Mouse (Mus musculus): ENCODE results near the gene Pim3. TPM values are rescaled to one million over a fixed set of nuclear protein-coding genes. Genes with fewer than 3 reads are reported as not detected.
"Not testable (repeated sequence)": the region's sequence is repeated elsewhere in the genome, so short reads cannot be mapped to it uniquely, and the experiment has no call there.

Gene Pim3
- 1 to 10 TPM; 3.0 to 4.1 (median 4.0) TPM for polyA plus RNA-seq (2017; shearing (Covaris generic))

DNA sequence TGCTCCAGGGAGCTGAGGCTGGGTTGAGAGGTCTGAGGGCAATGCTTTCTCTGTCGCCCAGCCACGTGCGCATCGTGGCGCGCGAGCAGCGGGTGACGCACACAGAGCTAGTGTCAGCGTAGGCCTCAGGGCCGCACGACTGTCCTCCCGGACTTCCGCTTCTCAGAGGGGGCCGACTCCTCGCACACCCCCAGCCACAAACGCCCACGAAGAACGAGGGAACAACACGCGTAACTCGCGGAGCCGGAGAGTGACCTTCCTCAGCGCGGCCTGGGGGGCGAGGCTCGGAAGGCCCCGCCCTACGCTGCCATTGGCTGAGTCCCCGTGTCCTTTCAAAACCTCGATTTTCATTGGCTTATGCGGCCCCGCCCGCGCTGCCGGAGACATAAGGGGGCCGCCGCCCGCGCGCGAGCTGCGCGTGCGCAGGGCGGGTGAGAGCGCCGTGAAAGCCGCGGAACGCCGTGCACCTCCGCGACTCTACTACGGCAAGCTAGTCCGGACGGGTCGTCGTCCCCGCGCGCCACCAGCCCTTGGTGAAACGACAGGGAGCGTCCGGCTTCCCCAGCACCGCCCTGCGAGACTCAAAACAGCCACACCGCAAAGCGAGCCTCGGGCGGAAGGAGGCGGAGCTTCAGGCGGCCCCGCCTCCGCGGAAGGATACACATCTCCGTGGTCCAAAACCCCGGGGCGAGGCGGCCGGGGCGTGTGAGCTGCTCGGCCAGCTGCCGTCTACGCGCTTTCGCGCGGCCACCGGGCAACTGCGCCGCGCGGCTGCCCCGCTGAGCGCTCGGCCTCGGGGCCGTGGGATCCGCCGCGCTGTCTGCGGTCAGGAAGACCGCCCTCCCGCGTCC, at the start of gene Pim3:
Gene Pim3, plus strand, starts transcription at position 415 of the 851 bp plus-strand sequence.
- ATAC-seq = peak; percentile 80

- no peak for ATAC-seq
These were observed 48.7 kb upstream of the Pim3 start for GRCm38 (mm10) chr15:88813262-88813661.

- not testable (repeated sequence) for ATAC-seq
These were observed 48.1 kb upstream of the Pim3 start for GRCm38 (mm10) chr15:88813873-88814272.

DNA sequence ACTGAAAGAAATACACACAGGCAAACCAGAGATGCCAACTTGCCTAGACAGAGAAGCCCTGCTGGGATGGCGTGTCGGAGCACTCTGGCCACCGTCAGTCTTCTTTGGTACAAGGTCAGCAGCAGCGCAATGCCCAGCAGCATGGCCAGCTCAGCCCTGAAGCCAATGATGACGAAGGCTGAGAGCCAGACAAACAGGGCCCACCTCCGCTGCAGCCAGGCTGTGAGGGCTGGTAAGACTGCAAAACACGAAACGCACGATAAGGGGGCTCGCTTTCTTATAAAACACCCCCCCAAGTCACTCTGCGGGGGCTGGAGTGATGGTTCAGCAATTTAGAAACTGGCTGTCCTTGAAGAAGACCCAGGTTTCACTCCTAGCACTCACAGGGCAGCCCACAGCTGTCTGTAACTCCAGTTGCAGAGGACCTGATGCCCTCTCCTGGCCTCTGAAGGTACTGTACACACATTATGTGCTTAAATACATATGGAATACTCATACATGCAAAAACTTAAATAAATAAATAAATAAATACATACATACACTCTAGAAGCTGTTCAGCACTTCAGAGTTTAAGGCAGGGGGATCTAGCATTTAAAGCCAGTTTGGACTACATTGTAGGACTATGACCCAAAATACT, 47.5 kb upstream of the Pim3 start:
- no peak for ATAC-seq

DNA sequence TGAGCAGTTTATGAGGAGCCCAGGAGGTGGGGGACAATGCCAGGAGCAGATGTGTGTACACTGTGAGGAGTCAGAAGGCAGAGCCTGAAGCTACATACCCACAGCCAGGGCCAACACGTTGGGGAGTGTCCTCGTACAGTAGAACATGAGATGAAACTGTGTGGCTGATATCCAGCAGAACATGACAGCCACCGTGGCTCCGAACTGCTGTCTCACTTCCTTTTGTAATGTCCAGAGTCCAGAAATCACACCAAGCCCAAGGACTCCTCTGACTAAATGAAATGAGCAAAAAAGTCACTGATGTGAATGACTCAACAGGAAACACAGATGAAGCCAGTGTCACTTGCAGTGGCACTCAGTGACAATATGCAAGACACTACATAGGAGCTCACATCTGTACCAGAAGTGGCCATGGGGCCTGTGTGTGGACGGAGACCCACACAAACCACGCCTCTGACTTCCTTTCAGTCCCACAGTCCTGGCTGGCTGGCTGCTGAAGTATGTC, 46.7 kb upstream of the Pim3 start:
- no peak for ATAC-seq

DNA sequence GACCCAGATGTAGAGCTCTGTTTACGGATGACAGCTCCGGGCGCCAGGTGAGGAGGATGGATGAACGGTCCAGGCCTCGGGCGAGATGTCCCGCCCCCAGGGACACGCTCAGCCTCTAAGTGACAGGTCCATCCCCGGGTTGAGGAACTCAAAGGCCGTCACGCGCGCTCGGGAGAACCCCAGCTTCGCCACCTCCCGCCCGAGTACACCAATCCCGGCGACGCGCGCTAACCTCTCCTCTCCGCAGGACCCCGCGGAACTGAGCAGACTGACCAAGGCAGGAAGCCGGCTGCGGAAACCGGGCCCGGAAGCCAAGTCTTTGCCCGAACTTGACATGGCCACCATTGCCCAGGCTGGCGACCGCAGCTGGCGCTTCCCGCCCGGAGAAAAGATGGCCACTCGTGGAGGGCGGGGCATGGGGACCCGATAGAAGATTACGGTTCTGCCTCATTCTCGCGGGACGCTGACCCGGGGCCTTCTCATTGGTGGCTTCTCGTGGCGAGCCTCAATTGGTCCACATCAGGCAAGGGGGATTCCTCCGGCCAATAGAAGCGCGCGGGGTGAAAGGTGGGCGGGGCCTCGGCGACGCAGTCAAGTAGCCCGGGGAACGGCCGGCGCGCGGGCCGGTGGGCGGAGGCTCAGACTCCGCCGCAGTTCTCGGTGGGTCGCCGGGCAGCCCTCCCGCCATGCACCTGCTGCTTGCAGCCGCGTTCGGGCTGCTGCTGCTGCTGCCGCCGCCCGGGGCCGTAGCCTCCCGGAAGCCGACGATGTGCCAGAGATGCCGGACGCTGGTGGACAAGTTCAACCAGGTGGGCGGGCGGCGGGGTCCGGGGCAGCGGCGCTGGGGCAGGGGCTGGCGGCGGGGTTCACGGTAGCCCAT, 42.7 kb upstream of the Pim3 start, which contains the start of the genes Alg12 and Creld2:
Gene Alg12, minus strand, starts transcription at position 293 of the 880 bp plus-strand sequence.
Gene Creld2, plus strand, starts transcription at position 621 of the 880 bp plus-strand sequence.
- ATAC-seq = peak; percentile 99

DNA sequence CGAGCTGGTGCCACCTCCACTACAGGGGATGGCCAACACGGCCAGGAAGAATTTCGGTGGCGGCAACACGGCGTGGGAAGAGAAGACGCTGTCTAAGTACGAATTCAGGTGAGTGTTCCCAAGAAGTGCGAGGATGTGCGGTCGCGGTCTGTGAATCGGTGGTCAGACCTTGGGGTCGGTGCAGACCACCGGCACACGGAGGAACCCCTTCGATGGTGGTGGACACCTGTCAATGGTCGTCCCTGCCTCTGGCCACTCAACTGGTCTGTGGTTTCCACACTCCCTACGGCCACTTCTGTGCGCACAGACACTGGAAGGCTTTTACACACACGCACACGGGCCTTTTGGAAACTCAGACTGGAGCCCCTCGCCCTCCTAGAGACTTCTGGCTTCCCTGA, 42.1 kb upstream of the Pim3 start:
- no peak for ATAC-seq

GRCm38 (mm10) chr15:88821403-88821802, 40.6 kb upstream of the Pim3 start:
- ATAC-seq = no peak

- ATAC-seq = no peak
These were observed 39.5 kb upstream of the Pim3 start for GRCm38 (mm10) chr15:88822513-88822912.

- no peak for ATAC-seq
These were observed 38.6 kb upstream of the Pim3 start for GRCm38 (mm10) chr15:88823376-88823775.

DNA sequence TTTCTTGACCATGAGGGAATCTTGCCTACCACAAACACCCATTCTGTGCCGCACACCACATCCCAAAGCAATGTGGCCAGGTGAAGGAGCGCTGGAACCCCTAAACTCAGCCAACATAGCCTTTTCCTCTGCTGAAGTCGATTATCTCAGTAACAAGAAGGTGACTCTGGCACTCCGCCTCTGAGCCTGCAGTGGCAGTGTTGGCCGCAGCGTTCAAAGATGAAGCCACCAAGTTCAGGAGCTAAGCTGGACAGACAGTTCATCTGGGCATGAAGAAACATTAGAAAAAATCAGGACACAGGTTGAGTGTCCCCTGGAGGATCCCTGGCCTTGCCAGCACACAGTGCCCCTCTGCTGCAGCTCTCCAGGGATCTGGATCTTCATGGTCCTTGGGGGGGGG, 34.5 kb upstream of the Pim3 start:
- no peak for ATAC-seq

- ATAC-seq = peak; percentile 57
These were observed 33.8 kb upstream of the Pim3 start for GRCm38 (mm10) chr15:88827991-88828799.

DNA sequence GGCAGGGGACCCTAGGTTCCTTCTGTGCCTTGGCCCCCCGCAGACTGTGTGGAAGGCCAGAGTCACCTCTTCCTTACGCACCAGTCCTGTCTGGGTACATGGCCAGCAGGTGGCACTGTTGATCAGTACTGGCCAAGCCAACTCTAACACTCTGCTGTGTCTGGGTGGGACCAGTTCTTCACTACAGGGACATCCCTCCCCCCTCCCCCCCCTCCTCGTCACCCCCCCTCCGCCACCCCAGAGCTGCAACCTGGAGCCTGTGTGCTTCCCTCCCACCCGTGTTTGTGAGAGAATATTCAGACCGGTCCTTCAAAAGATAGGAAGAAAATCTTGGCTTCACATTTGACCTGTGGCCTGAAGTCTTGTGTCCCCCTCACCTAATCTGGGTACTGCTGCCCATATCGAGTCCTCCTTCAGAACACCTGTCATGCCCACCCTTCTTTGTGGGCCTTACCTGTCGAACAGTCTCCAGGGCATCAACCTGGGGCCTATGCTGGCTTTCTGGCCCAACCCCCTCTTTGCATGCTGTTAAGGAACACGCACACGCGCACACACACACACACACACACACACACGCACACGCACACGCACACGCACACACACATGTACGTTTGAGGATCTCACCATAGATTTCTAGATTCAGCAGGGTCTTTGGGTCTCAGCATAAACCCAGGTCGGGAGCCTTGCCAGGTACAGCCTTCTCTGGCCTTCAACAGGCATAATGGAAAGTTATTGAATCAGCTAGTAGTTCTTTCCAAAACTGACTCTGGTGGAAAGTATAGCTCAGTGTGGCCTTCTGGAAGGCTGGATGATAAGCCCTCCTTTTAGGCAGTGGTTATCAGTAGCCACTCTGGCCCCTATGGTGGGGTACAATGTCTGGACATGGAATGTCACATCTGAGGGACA, 32.9 kb upstream of the Pim3 start:
- peak; percentile 91 for ATAC-seq

- ATAC-seq = no peak
These were observed 32.1 kb upstream of the Pim3 start for GRCm38 (mm10) chr15:88829791-88830440.

GRCm38 (mm10) chr15:88830696-88831095, 31.3 kb upstream of the Pim3 start:
- no peak for ATAC-seq

GRCm38 (mm10) chr15:88831482-88831881, 30.5 kb upstream of the Pim3 start:
- no peak for ATAC-seq

DNA sequence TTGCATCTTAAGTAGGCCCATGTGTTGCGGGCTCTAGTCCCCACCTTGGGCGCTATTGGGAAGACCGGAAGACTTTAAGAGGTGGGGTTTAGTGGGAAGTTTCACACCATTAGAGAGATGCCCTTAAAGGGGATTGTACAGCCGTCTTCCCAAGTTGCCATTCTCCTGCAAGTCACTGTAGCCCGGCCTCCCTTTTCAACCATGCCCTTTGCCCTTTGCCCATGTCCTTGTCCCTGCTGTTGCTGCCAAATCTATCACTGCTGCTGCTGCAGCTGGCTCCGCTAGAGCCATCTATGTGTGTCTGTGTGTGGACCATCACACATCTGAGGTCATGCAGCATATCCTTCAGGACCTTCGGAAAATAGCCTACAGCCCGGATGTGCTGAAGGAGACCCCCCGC, 29.4 kb upstream of the Pim3 start:
- ATAC-seq = no peak

DNA sequence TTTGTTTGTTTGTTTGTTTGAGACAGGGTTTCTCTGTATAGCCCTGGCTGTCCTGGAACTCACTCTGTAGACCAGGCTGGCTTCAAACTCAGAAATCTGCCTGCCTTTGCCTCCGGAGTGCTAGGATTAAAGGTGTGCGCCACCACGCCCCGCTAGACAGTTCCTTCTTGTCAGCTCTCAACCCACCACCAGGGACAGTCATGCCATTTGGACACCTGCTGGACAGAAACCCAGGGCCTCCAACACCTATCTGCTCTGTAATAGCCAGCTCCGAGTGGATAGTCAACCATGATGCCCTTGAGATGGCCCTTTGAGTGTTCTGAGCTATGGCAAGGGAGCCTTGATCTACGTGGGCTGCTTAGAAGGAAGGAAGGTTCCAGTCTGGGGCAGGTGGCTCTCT, 26.0 kb upstream of the Pim3 start:
- ATAC-seq = no peak

DNA sequence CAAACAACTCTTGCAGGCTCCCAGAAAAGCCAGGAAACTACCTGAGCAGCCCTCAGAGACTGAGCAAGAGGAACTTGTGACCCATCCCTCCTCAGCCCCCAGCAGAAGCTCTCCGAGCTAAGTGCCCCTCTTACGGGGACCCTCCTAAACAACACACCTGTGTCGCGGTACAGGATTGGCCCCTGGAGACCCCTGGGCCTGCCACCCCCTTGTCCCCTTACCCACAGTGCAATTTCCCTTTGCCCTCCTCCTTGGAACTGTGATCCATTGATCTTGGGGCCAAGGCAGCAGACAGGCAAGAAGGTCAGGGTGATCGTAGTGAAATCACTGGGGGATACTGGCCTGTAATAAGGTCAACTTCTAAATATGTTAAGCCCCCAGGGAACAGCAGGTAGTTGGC, 25.4 kb upstream of the Pim3 start:
- ATAC-seq = no peak
